ENCODE assay signal across 10 mouse cellular contexts in the genomic region with DNA sequence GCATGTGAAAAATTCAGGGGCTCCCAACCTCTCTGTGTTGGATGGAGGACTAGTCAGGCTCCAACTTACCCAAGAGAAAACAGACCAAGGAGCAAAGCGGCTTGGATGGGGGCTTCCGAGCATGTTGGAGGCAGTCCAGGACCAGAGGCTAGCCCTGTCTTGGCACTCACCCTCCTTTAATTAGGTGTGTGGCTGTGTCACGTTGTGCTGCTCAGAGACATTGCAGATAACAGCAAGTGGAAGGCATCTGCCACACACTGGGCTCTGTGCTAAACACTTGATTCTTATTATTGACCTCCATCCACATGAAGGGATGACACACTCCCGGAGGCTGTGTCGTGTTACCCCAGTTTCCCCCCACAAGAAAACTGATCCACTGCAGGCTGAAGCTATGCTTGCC. TPM values are rescaled to one million over a fixed set of nuclear protein-coding genes. Genes with fewer than 3 reads are reported as not detected.
DNase-seq lines count a peak whose midpoint lies in the region; ATAC-seq and TF ChIP-seq lines count a peak whose summit lies in the region.
"Had no signal": no experiment of that assay in that cellular context is flagged by ENCODE, and none has a peak within 500 bp of the region (broad histone marks: within the 10 kb centered on the region; RNA-seq: fewer than 3 reads in every experiment).

No protein-coding gene starts in this region.

- ATAC-seq in forebrain, embryonic 14.5 days: 0 out of 2 replicates have a peak, but pooled peaks have one; percentile 15
- ATAC-seq in forebrain, postnatal 0 days: no peak
- peak; percentile 40; the same call in 1 of the 2 replicates for ATAC-seq in lung, embryonic 15.5 days (ENCODE audit: borderline replicate concordance, extremely low read depth, low FRiP score, low TSS enrichment)
- ATAC-seq in midbrain, postnatal 0 days (ENCODE audit: low FRiP score): 0 out of 2 replicates have a peak, but pooled peaks have one; percentile 22

- DNase-seq in forebrain, embryonic 14.5 days (ENCODE audit: low spot score): peak; percentile 17
- no peak for DNase-seq in forebrain, postnatal 0 days
- no peak for DNase-seq in lung, postnatal 25 days (ENCODE audit: low spot score)
- DNase-seq in MN1 (ENCODE audit: low spot score): peak; percentile 29
- DNase-seq in midbrain, postnatal 0 days (ENCODE audit: low spot score): peak; percentile 44
- DNase-seq in frontal cortex, postnatal 25 days (ENCODE audit: low spot score in 2 of 2): no peak
- DNase-seq: layer of hippocampus, postnatal 36 days had no signal

- no peaks in the 10 kb centered on the region; the same call in 1 of the 2 replicates for H3K4me1 ChIP-seq in forebrain, embryonic 14.5 days (ENCODE audit: control insufficient read depth, insufficient read depth, low read length)
- H3K4me1 ChIP-seq in forebrain, postnatal 0 days (ENCODE audit: insufficient read depth): no peaks in the 10 kb centered on the region
- peaks cover 9% of the 10 kb centered on the region for H3K4me1 ChIP-seq in lung, embryonic 15.5 days
- H3K4me1 ChIP-seq in midbrain, postnatal 0 days (ENCODE audit: insufficient read depth, low read length): no peaks in the 10 kb centered on the region

- H3K27ac ChIP-seq in forebrain, embryonic 14.5 days (ENCODE audit: low read depth, low read length): no peak overlapping the region
- H3K27ac ChIP-seq in forebrain, postnatal 0 days (ENCODE audit: low read depth, low read length): no peak overlapping the region
- H3K27ac ChIP-seq in lung, embryonic 15.5 days: no peak overlapping the region
- no peak overlapping the region for H3K27ac ChIP-seq in midbrain, postnatal 0 days (ENCODE audit: low read depth, low read length)
- H3K27ac ChIP-seq: midbrain, embryonic 12.5 days had no signal

- H3K4me3 ChIP-seq in forebrain, embryonic 14.5 days (ENCODE audit: low read depth, low read length): no peak overlapping the region
- no peak overlapping the region for H3K4me3 ChIP-seq in forebrain, postnatal 0 days (ENCODE audit: low read depth, low read length)
- H3K4me3 ChIP-seq in lung, embryonic 15.5 days: no peak overlapping the region
- H3K4me3 ChIP-seq in midbrain, postnatal 0 days (ENCODE audit: low read depth, low read length): no peak overlapping the region
- H3K4me3 ChIP-seq: midbrain, embryonic 12.5 days had no signal

- no peak for TF ChIP-seq CTCF in forebrain, postnatal 0 days (IDR thresholded peaks at IDR 0.05; ENCODE audit: low read depth)
- TF ChIP-seq CTCF in midbrain, postnatal 0 days (IDR thresholded peaks at IDR 0.05): no peak

- H3K4me2 ChIP-seq in forebrain, embryonic 14.5 days (ENCODE audit: low read length): no peak overlapping the region
- no peak overlapping the region for H3K4me2 ChIP-seq in forebrain, postnatal 0 days (ENCODE audit: low read depth)
- H3K4me2 ChIP-seq in lung, embryonic 15.5 days: no peak overlapping the region
- H3K4me2 ChIP-seq in midbrain, postnatal 0 days (ENCODE audit: low read depth, low read length, poor library complexity, severe bottlenecking): no peak overlapping the region
- H3K4me2 ChIP-seq: midbrain, embryonic 12.5 days had no signal

- WGBS in forebrain, embryonic 14.5 days: 52% methylated on average over 5 of the region's 5 CpGs
- WGBS in forebrain, postnatal 0 days: 46% methylated on average over 5 of the region's 5 CpGs
- 37% methylated on average over 5 of the region's 5 CpGs for WGBS in lung, embryonic 15.5 days
- WGBS in midbrain, postnatal 0 days: 52% methylated on average over 5 of the region's 5 CpGs

- no peak overlapping the region for H3K9ac ChIP-seq in forebrain, embryonic 14.5 days (ENCODE audit: low read length)
- no peak overlapping the region for H3K9ac ChIP-seq in forebrain, postnatal 0 days
- no peak overlapping the region for H3K9ac ChIP-seq in lung, embryonic 15.5 days
- no peak overlapping the region for H3K9ac ChIP-seq in midbrain, postnatal 0 days (replicated peaks; ENCODE audit: low read length, poor library complexity, severe bottlenecking)
- H3K9ac ChIP-seq: midbrain, embryonic 12.5 days had no signal

- H3K27me3 ChIP-seq in forebrain, embryonic 14.5 days (replicated peaks; ENCODE audit: control insufficient read depth, insufficient read depth, low read length): no peaks in the 10 kb centered on the region
- no peaks in the 10 kb centered on the region for H3K27me3 ChIP-seq in forebrain, postnatal 0 days (ENCODE audit: insufficient read depth, low read length)
- H3K27me3 ChIP-seq in lung, embryonic 15.5 days: no peaks in the 10 kb centered on the region
- no peaks in the 10 kb centered on the region for H3K27me3 ChIP-seq in midbrain, postnatal 0 days (ENCODE audit: insufficient read depth, low read length)
- H3K27me3 ChIP-seq: midbrain, embryonic 12.5 days had no signal

- H3K9me3 ChIP-seq in forebrain, embryonic 14.5 days (replicated peaks; ENCODE audit: control insufficient read depth, low read length): no peaks in the 10 kb centered on the region
- H3K9me3 ChIP-seq in forebrain, postnatal 0 days (ENCODE audit: low read length): no peaks in the 10 kb centered on the region
- H3K9me3 ChIP-seq in lung, embryonic 15.5 days: no peaks in the 10 kb centered on the region
- no peaks in the 10 kb centered on the region for H3K9me3 ChIP-seq in midbrain, postnatal 0 days (ENCODE audit: low read length)
- H3K9me3 ChIP-seq: midbrain, embryonic 12.5 days had no signal

- no peaks in the 10 kb centered on the region for H3K36me3 ChIP-seq in forebrain, embryonic 14.5 days (ENCODE audit: control insufficient read depth, insufficient read depth, low read length)
- H3K36me3 ChIP-seq in forebrain, postnatal 0 days (ENCODE audit: insufficient read depth): no peaks in the 10 kb centered on the region
- H3K36me3 ChIP-seq in lung, embryonic 15.5 days: no peaks in the 10 kb centered on the region
- no peaks in the 10 kb centered on the region for H3K36me3 ChIP-seq in midbrain, postnatal 0 days (ENCODE audit: insufficient read depth, low read length)
- H3K36me3 ChIP-seq: midbrain, embryonic 12.5 days had no signal

RNA-seq across cellular contexts. Expression of gene Klf4, which starts 53.9 kb away (rescaled TPM):
- 1.3 and 1.9 TPM in 2 replicates for polyA plus RNA-seq in forebrain, embryonic 14.5 days (2014; fragmentation: Nextera tagmentation; extraction: Ambion mirVana)
- 2.8 and 10.3 TPM in 2 replicates for total RNA-seq in forebrain, postnatal 0 days (2014; rRNA removed)
- 3.3 and 3.4 TPM in 2 replicates for polyA plus RNA-seq in forebrain, postnatal 0 days (2015; fragmentation: Nextera tagmentation; extraction: Ambion mirVana)
- 6.4 and 7.2 TPM in 2 replicates for polyA plus RNA-seq in lung, embryonic 15.5 days (2015; fragmentation: Nextera tagmentation; extraction: Ambion mirVana)
- total RNA-seq in midbrain, postnatal 0 days (2014; rRNA removed): 8.2 and 12.4 TPM in 2 replicates
- 4.1 and 4.3 TPM in 2 replicates for polyA plus RNA-seq in midbrain, postnatal 0 days (2015; fragmentation: Nextera tagmentation; extraction: Ambion mirVana)
- total RNA-seq: MEL had no signal

Comparison
In these comparisons a context has a peak if more than half of its experiments do, and no peak if none do; other contexts are left out.
1. DNase-seq: peak in forebrain, embryonic 14.5 days (single experiment), MN1 (single experiment) and midbrain, postnatal 0 days (single experiment); none in forebrain, postnatal 0 days (single experiment), lung, postnatal 25 days (single experiment) and frontal cortex, postnatal 25 days (0 of 2).